Mouse (Mus musculus) brain, embryonic 14.5 days (tissue): ENCODE measurements at regions not wholly inside any gene's neighbourhood (a gene's known extent, or its start where the extent isn't known, plus 50 kb on each side); places are given as distances from the start of the nearest gene placed in this dataset.

Source experiments
- CTCF ChIP-seq: fragments of 200-500 bp; IDR thresholded peaks from 2 replicates; pipeline ENCODE4 v1.5.1; 2012; ENCODE audit warnings: inconsistent platforms, mild to moderate bottlenecking, moderate library complexity, borderline replicate concordance; ENCODE audit not compliant: insufficient read depth, insufficient read length; ENCODE audit errors: extremely low read depth
- POLR2A ChIP-seq: fragments of 200-500 bp; IDR thresholded peaks from 2 replicates; pipeline ENCODE4 v1.6.1; 2012; ENCODE audit warnings: mild to moderate bottlenecking, inconsistent platforms, borderline replicate concordance; ENCODE audit not compliant: poor library complexity, insufficient read depth, insufficient read length, severe bottlenecking; ENCODE audit errors: extremely low read depth

- TF ChIP-seq POLR2A (no peak), CTCF (no peak)
Observed at GRCm38 (mm10) chr2:178840975-178841374, 410.6 kb downstream of the Cdh26 start.
